Mouse (Mus musculus): Measurements from ENCODE around the gene Magoh. TPM values are rescaled to one million over a fixed set of nuclear protein-coding genes. Genes with fewer than 3 reads are reported as not detected.

Gene Magoh
- polyA plus RNA-seq (2012; rRNA removed; ENCODE audit: low replicate concordance) = 15.0 and 26.2 TPM in 2 replicates

GRCm38 (mm10) chr4:107879254-107880050 is at the start of gene Magoh:
Gene Magoh, plus strand, starts transcription at chr4:107879755.

GRCm38 (mm10) chr4:107889731-107890432 is 10.3 kb downstream of the Magoh start, which contains the start of gene 0610037L13Rik:
Gene 0610037L13Rik, plus strand, starts transcription at chr4:107889813.

GRCm38 (mm10) chr4:107923145-107923802 is 43.7 kb downstream of the Magoh start, which contains the start of gene Cpt2:
Gene Cpt2, minus strand, starts transcription at chr4:107923610.

Other genes starting within 250 kb of the Magoh start
- gene Dmrtb1, start 195.5 kb upstream of the Magoh start, polyA plus RNA-seq (2012; rRNA removed; ENCODE audit: low replicate concordance) = 0.20 and 0.36 TPM in 2 replicates
- 2.9 and 7.3 TPM in 2 replicates for gene Lrp8, start 77.5 kb upstream of the Magoh start, polyA plus RNA-seq (2012; rRNA removed; ENCODE audit: low replicate concordance)
- gene 0610037L13Rik, start 10.1 kb downstream of the Magoh start, polyA plus RNA-seq (2012; rRNA removed; ENCODE audit: low replicate concordance) = 20.6 and 46.5 TPM in 2 replicates
- 228 and 369 TPM in 2 replicates for gene Cpt2, start 43.9 kb downstream of the Magoh start, polyA plus RNA-seq (2012; rRNA removed; ENCODE audit: low replicate concordance)
- 0.04 and 0.34 TPM in 2 replicates for gene Slc1a7, start 88.6 kb downstream of the Magoh start, polyA plus RNA-seq (2012; rRNA removed; ENCODE audit: low replicate concordance)
- gene Podn, start 216.7 kb downstream of the Magoh start, polyA plus RNA-seq (2012; rRNA removed; ENCODE audit: low replicate concordance) = 45.5 and 51.3 TPM in 2 replicates

Measured in mammary gland, adult 2 months (tissue).